Mouse (Mus musculus) neural tube, embryonic 15.5 days (tissue): ENCODE results near the gene Nrn1. TPM values are rescaled to one million over a fixed set of nuclear protein-coding genes. Genes with fewer than 3 reads are reported as not detected.

ENCODE experiments used
- ATAC-seq: fragments of 200-750 bp; cut with Nextera tagmentation; 2 replicates; pipeline ENCODE4 v1.8.0; 2017; ENCODE audit warnings: mild to moderate bottlenecking, moderate TSS enrichment, moderate library complexity; ENCODE audit not compliant: low FRiP score
- H3K27ac ChIP-seq: fragments of 300-500 bp; sonication (generic); replicated peaks from 2 replicates; pipeline ENCODE4 v1.5.1; 2015; ENCODE audit warnings: mild to moderate bottlenecking, inconsistent platforms
- H3K27me3 ChIP-seq: fragments of 300-500 bp; sonication (generic); replicated peaks from 2 replicates; pipeline ENCODE4 v1.6.1; 2015; ENCODE audit warnings: inconsistent platforms
- H3K36me3 ChIP-seq: fragments of 300-500 bp; sonication (generic); 2 replicates; pipeline ENCODE4 v1.6.1; 2015; ENCODE audit warnings: inconsistent platforms
- H3K4me1 ChIP-seq: fragments of 300-500 bp; sonication (generic); 2 replicates; pipeline ENCODE4 v1.6.1; 2015; ENCODE audit warnings: inconsistent platforms
- H3K4me2 ChIP-seq: fragments of 300-500 bp; sonication (generic); 2 replicates; pipeline ENCODE4 v1.6.1; 2015; ENCODE audit warnings: inconsistent platforms, mild to moderate bottlenecking, moderate library complexity
- H3K4me3 ChIP-seq: fragments of 300-500 bp; sonication (generic); replicated peaks from 2 replicates; pipeline ENCODE4 v1.5.1; 2015; ENCODE audit warnings: mild to moderate bottlenecking, inconsistent platforms
- H3K9ac ChIP-seq: fragments of 300-500 bp; sonication (generic); replicated peaks from 2 replicates; pipeline ENCODE4 v1.6.1; 2015; ENCODE audit warnings: mild to moderate bottlenecking, inconsistent platforms
- H3K9me3 ChIP-seq: fragments of 300-500 bp; sonication (generic); replicated peaks from 2 replicates; pipeline ENCODE4 v1.6.1; 2016; ENCODE audit warnings: inconsistent platforms
- WGBS: fragments of 180-500 bp; shearing (Covaris S2); methylation state at CpG from one replicate; pipeline ENCODE4 v1.1.7; 2015; ENCODE audit warnings: mixed read lengths; 5-methylcytosine and 5-hydroxymethylcytosine counted together
- polyA plus RNA-seq: library from polyadenylated mRNA; unstranded; fragments of >200 nt; fragmentation: Nextera tagmentation; extraction: Ambion mirVana; gene quantifications from 2 replicates; pipeline ENCODE4 v1.2.1, GENCODE M21; 2015

Nrn1 gene
- 59.0 and 71.6 TPM in 2 replicates for polyA plus RNA-seq

- Histone ChIP-seq H3K9ac (peak within 1 kb of the TSS; percentile 59), H3K27me3 (peaks cover 20% of the 10 kb centered on the region), H3K4me3 (peak within 1 kb of the TSS; percentile 46), H3K27ac (peak within 1 kb of the TSS; percentile 94), H3K9me3 (no peaks in the 10 kb centered on the region), H3K4me1 (peaks cover 32% of the 10 kb centered on the region), H3K36me3 (no peaks in the 10 kb centered on the region), H3K4me2 (peak within 1 kb of the TSS; percentile 71)
- ATAC-seq = peak; percentile 67
- under 1% methylated on average over 50 of the region's 50 CpGs for WGBS
These were observed at the start of gene Nrn1 for GRCm38 (mm10) chr13:36734731-36735571. Gene Nrn1 (minus strand): TSS chr13:36735131.

- H3K4me3 ChIP-seq = no peak overlapping the region
- WGBS = 52% methylated on average over 5 of the region's 5 CpGs
- no peak overlapping the region for H3K4me2 ChIP-seq
- no peaks in the 10 kb centered on the region for H3K36me3 ChIP-seq
- no peak overlapping the region for H3K27ac ChIP-seq
- H3K4me1 ChIP-seq = no peaks in the 10 kb centered on the region
- no peaks in the 10 kb centered on the region for H3K27me3 ChIP-seq
- no peak overlapping the region for H3K9ac ChIP-seq
- no peak for ATAC-seq
- no peaks in the 10 kb centered on the region for H3K9me3 ChIP-seq
These were observed 44.7 kb upstream of the Nrn1 start for GRCm38 (mm10) chr13:36779626-36780025.

- 30% methylated on average over 2 of the region's 2 CpGs for WGBS
- Histone ChIP-seq H3K4me1 (no peaks in the 10 kb centered on the region), H3K36me3 (no peaks in the 10 kb centered on the region), H3K27ac (no peak overlapping the region), H3K9me3 (no peaks in the 10 kb centered on the region), H3K4me2 (no peak overlapping the region), H3K4me3 (no peak overlapping the region), H3K9ac (no peak overlapping the region), H3K27me3 (no peaks in the 10 kb centered on the region)
- ATAC-seq = no peak
These were observed 31.9 kb upstream of the Nrn1 start for GRCm38 (mm10) chr13:36766801-36767200.

DNA sequence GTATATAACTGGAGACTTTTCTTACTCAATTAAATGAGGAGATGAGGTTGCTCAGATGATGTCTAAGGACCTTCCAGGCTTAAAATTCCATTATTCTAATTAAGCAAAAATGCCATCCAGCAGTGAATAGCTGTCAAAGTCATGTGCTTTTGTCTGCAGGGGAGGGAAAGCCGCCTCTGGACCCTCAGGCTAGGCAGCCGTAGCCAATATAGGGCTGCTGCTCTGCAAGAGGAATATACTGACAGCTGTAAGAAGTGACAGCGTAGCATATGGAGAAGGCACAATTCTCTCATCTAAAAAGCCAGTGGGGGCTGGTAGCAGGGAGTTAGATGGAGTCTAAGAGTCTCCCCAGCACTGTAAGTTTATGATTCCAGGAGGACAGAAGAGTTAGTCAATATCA, 16.9 kb upstream of the Nrn1 start:
- 61% methylated on average over 3 of the region's 3 CpGs for WGBS
- Histone ChIP-seq H3K9ac (no peak overlapping the region), H3K27ac (no peak overlapping the region), H3K4me2 (no peak overlapping the region), H3K4me1 (no peaks in the 10 kb centered on the region), H3K4me3 (no peak overlapping the region), H3K36me3 (no peaks in the 10 kb centered on the region), H3K9me3 (no peaks in the 10 kb centered on the region), H3K27me3 (no peaks in the 10 kb centered on the region)
- no peak for ATAC-seq

GRCm38 (mm10) chr13:36750056-36750455, 15.1 kb upstream of the Nrn1 start:
- WGBS = 62% methylated on average over 2 of the region's 2 CpGs
- no peaks in the 10 kb centered on the region for H3K9me3 ChIP-seq
- H3K4me3 ChIP-seq = no peak overlapping the region
- no peak overlapping the region for H3K27ac ChIP-seq
- ATAC-seq = no peak
- no peaks in the 10 kb centered on the region for H3K4me1 ChIP-seq
- H3K9ac ChIP-seq = no peak overlapping the region
- H3K27me3 ChIP-seq = no peaks in the 10 kb centered on the region
- H3K4me2 ChIP-seq = no peak overlapping the region
- H3K36me3 ChIP-seq = no peaks in the 10 kb centered on the region

DNA sequence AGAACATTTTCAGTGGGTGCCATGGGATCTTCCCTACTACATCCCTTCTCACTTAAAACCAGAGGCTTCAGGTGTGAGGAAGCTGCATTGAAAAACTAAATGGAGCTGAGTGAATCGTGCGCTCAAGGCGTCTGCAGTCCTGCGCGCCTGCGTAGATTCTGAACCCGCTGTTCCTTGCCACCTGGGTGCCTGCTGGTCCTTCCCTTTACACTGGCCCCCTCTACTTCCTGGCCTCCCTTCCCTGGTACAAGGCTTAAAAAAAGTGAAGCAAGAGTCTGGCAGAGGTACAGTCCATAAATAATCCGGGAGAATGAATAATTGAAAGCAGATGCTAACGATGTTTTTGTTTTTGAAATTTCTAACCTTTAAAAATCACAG, 1.7 kb upstream of the Nrn1 start:
- Histone ChIP-seq H3K4me1 (peaks cover 28% of the 10 kb centered on the region), H3K9me3 (no peaks in the 10 kb centered on the region), H3K9ac (peak overlapping the region; percentile 38), H3K4me3 (peak overlapping the region; percentile 46), H3K27ac (peak overlapping the region; percentile 94), H3K27me3 (peaks cover 6% of the 10 kb centered on the region; the same call in 1 of the 2 replicates), H3K4me2 (peak overlapping the region; percentile 71), H3K36me3 (no peaks in the 10 kb centered on the region)
- peak; percentile 29 for ATAC-seq
- 6% methylated on average over 9 of the region's 9 CpGs for WGBS

- no peaks in the 10 kb centered on the region for H3K36me3 ChIP-seq
- H3K4me3 ChIP-seq = peak overlapping the region; percentile 46
- ATAC-seq = peak; percentile 89
- H3K9me3 ChIP-seq = no peaks in the 10 kb centered on the region
- WGBS = under 1% methylated on average over 38 of the region's 39 CpGs
- H3K4me1 ChIP-seq = peaks cover 32% of the 10 kb centered on the region
- peak overlapping the region; percentile 94 for H3K27ac ChIP-seq
- H3K9ac ChIP-seq = peak overlapping the region; percentile 59
- peaks cover 12% of the 10 kb centered on the region for H3K27me3 ChIP-seq
- H3K4me2 ChIP-seq = peak overlapping the region; percentile 71
These were observed 1.1 kb upstream of the Nrn1 start for GRCm38 (mm10) chr13:36735901-36736618.

- WGBS = 1% methylated on average over 26 of the region's 26 CpGs
- no peaks in the 10 kb centered on the region for H3K9me3 ChIP-seq
- peaks cover 32% of the 10 kb centered on the region for H3K4me1 ChIP-seq
- peaks cover 28% of the 10 kb centered on the region for H3K27me3 ChIP-seq
- peak overlapping the region; percentile 71 for H3K4me2 ChIP-seq
- peak overlapping the region; percentile 94 for H3K27ac ChIP-seq
- peak overlapping the region; percentile 59 for H3K9ac ChIP-seq
- no peaks in the 10 kb centered on the region for H3K36me3 ChIP-seq
- peak overlapping the region; percentile 46 for H3K4me3 ChIP-seq
- peak; percentile 36; the same call in 1 of the 2 replicates for ATAC-seq
These were observed 791 bp downstream of the Nrn1 start for GRCm38 (mm10) chr13:36733989-36734690.

- ATAC-seq = no peak
- Histone ChIP-seq H3K27ac (peak overlapping the region; percentile 94), H3K4me1 (peaks cover 32% of the 10 kb centered on the region), H3K36me3 (no peaks in the 10 kb centered on the region), H3K4me3 (peak overlapping the region; percentile 46), H3K9me3 (no peaks in the 10 kb centered on the region), H3K4me2 (peak overlapping the region; percentile 71), H3K27me3 (peaks cover 34% of the 10 kb centered on the region), H3K9ac (peak overlapping the region; percentile 57)
- WGBS = 2% methylated on average over 10 of the region's 10 CpGs
These were observed 1.4 kb downstream of the Nrn1 start for GRCm38 (mm10) chr13:36733566-36733965.

DNA sequence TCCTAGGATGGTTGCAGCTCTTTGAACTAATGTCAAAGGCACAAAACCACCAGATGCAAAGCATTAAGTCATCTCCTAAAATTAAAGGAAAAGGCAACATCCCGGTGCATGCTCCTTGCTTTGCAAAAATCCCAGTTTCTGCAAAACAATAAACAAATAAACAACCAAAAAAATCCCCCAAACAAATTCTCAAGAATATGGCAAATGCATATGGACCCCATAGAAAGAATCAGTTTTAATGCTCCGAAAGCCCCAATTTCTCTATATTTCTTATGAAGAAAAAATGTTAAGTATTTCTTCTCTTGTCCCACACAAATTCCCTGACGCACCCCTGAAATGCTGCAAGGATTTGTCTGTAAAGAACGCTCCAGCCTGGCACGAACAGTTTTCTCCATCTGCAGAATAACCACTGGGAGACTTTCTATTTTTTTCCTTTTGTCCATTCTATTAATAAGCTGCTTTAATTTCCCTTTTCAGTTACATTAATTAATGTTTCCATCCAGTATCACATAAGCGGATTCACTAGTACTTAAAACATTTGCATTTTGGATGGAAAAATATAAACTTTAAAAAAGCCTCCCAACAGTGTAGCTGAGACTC, 1.9 kb downstream of the Nrn1 start:
- H3K4me1 ChIP-seq = peaks cover 34% of the 10 kb centered on the region
- peak overlapping the region; percentile 57 for H3K9ac ChIP-seq
- no peaks in the 10 kb centered on the region for H3K9me3 ChIP-seq
- H3K4me2 ChIP-seq = peak overlapping the region; percentile 71
- WGBS = 5% methylated on average over 6 of the region's 6 CpGs
- H3K4me3 ChIP-seq = peak overlapping the region; percentile 46
- H3K27ac ChIP-seq = peak overlapping the region; percentile 94
- ATAC-seq = no peak
- peaks cover 38% of the 10 kb centered on the region for H3K27me3 ChIP-seq
- H3K36me3 ChIP-seq = no peaks in the 10 kb centered on the region

GRCm38 (mm10) chr13:36731931-36732461, 2.9 kb downstream of the Nrn1 start:
- peak overlapping the region; percentile 71 for H3K4me2 ChIP-seq
- peak overlapping the region; percentile 94 for H3K27ac ChIP-seq
- H3K27me3 ChIP-seq = peaks cover 43% of the 10 kb centered on the region
- peak overlapping the region; percentile 46 for H3K4me3 ChIP-seq
- H3K4me1 ChIP-seq = peaks cover 36% of the 10 kb centered on the region
- no peaks in the 10 kb centered on the region for H3K36me3 ChIP-seq
- WGBS = 1% methylated on average over 23 of the region's 23 CpGs
- peak overlapping the region; percentile 55 for H3K9ac ChIP-seq
- no peaks in the 10 kb centered on the region for H3K9me3 ChIP-seq
- ATAC-seq = no peak
